Mouse (Mus musculus) frontal cortex, postnatal 36 days (tissue): Measurements from ENCODE around the gene E4f1.

Experiments
- DNase-seq, 2 experiments: peaks; one replicate each; pipeline ENCODE4 v3.0.0; 2022; ENCODE audit warnings: low spot score in 2 of 2

Gene E4f1

GRCm38 (mm10) chr17:24469910-24470602 is at the start of gene E4f1, which contains the start of gene Pgp:
Gene E4f1 (minus strand): TSS chr17:24470313.
Gene Pgp (plus strand): TSS chr17:24470392.
- DNase-seq: peak; percentile 99

- no peak for DNase-seq
Measured at GRCm38 (mm10) chr17:24514270-24515257, 44.5 kb upstream of the E4f1 start.

GRCm38 (mm10) chr17:24513609-24514008 is 43.5 kb upstream of the E4f1 start:
- peak; percentile 64 to 82 for DNase-seq

GRCm38 (mm10) chr17:24507806-24508460 is 37.8 kb upstream of the E4f1 start:
- DNase-seq: no peak

GRCm38 (mm10) chr17:24507129-24507664 is 37.1 kb upstream of the E4f1 start:
- DNase-seq: no peak

- DNase-seq: peak; percentile 71 to 76
Measured at GRCm38 (mm10) chr17:24506332-24507070, 36.4 kb upstream of the E4f1 start.

- no peak for DNase-seq
Measured at GRCm38 (mm10) chr17:24505286-24505955, 35.3 kb upstream of the E4f1 start.

GRCm38 (mm10) chr17:24504085-24504484 is 34.0 kb upstream of the E4f1 start:
- DNase-seq: no peak

GRCm38 (mm10) chr17:24502208-24502607 is 32.1 kb upstream of the E4f1 start:
- no peak for DNase-seq

GRCm38 (mm10) chr17:24496026-24496425 is 25.9 kb upstream of the E4f1 start:
- DNase-seq: no peak

- peak; percentile 72 to 76 for DNase-seq
Measured at GRCm38 (mm10) chr17:24495443-24495842, 25.3 kb upstream of the E4f1 start.

GRCm38 (mm10) chr17:24494627-24495335 is 24.7 kb upstream of the E4f1 start:
- DNase-seq: no peak

- DNase-seq: no peak
Measured at GRCm38 (mm10) chr17:24490399-24490798, 20.3 kb upstream of the E4f1 start.

- no peak for DNase-seq
Measured at GRCm38 (mm10) chr17:24489265-24490030, 19.3 kb upstream of the E4f1 start.

- DNase-seq: peak in 1 of 2 experiments; percentile 44
Measured at GRCm38 (mm10) chr17:24488662-24489264, 18.6 kb upstream of the E4f1 start.

GRCm38 (mm10) chr17:24488186-24488661 is 18.1 kb upstream of the E4f1 start, which contains the start of gene Caskin1:
Gene Caskin1 (plus strand): TSS chr17:24488601.
- peak; percentile 67 to 69 for DNase-seq

GRCm38 (mm10) chr17:24485090-24485860 is 15.2 kb upstream of the E4f1 start:
- peak in 1 of 2 experiments; percentile 55 for DNase-seq

GRCm38 (mm10) chr17:24483495-24483894 is 13.4 kb upstream of the E4f1 start:
- DNase-seq: no peak
